Mouse (Mus musculus) stomach, embryonic 15.5 days (tissue): ENCODE data around the gene Lrrc45. TPM values are rescaled to one million over a fixed set of nuclear protein-coding genes. Genes with fewer than 3 reads are reported as not detected.
"Not testable (repeated sequence)": the region's sequence is repeated elsewhere in the genome, so short reads cannot be mapped to it uniquely, and the experiment has no call there.

Source experiments
- ATAC-seq: fragments of 200-750 bp; cut with Nextera tagmentation; 2 replicates; pipeline ENCODE4 v1.8.0; 2017; ENCODE audit warnings: low read depth, moderate number of reproducible peaks, moderate TSS enrichment; ENCODE audit not compliant: insufficient read depth, low FRiP score
- H3K27ac ChIP-seq: fragments of 300-500 bp; sonication (generic); 2 replicates; pipeline ENCODE4 v1.5.1; 2015; ENCODE audit warnings: mild to moderate bottlenecking, inconsistent platforms
- H3K27me3 ChIP-seq: fragments of 300-500 bp; sonication (generic); replicated peaks from 2 replicates; pipeline ENCODE4 v1.6.1; 2015; ENCODE audit warnings: inconsistent platforms
- H3K36me3 ChIP-seq: fragments of 300-500 bp; sonication (generic); 2 replicates; pipeline ENCODE4 v1.6.1; 2015; ENCODE audit warnings: inconsistent platforms
- H3K4me1 ChIP-seq: fragments of 300-500 bp; sonication (generic); 2 replicates; pipeline ENCODE4 v1.6.1; 2015; ENCODE audit warnings: inconsistent platforms
- H3K4me2 ChIP-seq: fragments of 300-500 bp; sonication (generic); 2 replicates; pipeline ENCODE4 v1.6.1; 2015; ENCODE audit warnings: mild to moderate bottlenecking, inconsistent platforms
- H3K4me3 ChIP-seq: fragments of 300-500 bp; sonication (generic); replicated peaks from 2 replicates; pipeline ENCODE4 v1.5.1; 2015; ENCODE audit warnings: inconsistent platforms
- H3K9ac ChIP-seq: fragments of 300-500 bp; sonication (generic); 2 replicates; pipeline ENCODE4 v1.6.1; 2015; ENCODE audit warnings: inconsistent platforms
- H3K9me3 ChIP-seq: fragments of 300-500 bp; sonication (generic); 2 replicates; pipeline ENCODE4 v1.6.1; 2016; ENCODE audit warnings: inconsistent platforms
- WGBS: fragments of 180-500 bp; shearing (Covaris S2); methylation state at CpG from one replicate; pipeline ENCODE4 v1.1.7; 2015; 5-methylcytosine and 5-hydroxymethylcytosine counted together
- polyA plus RNA-seq: library from polyadenylated mRNA; unstranded; fragments of >200 nt; fragmentation: Nextera tagmentation; extraction: Ambion mirVana; gene quantifications from 2 replicates; pipeline ENCODE4 v1.2.1, GENCODE M21; 2015

Gene Lrrc45
- 55.7 and 57.3 TPM in 2 replicates for polyA plus RNA-seq

DNA sequence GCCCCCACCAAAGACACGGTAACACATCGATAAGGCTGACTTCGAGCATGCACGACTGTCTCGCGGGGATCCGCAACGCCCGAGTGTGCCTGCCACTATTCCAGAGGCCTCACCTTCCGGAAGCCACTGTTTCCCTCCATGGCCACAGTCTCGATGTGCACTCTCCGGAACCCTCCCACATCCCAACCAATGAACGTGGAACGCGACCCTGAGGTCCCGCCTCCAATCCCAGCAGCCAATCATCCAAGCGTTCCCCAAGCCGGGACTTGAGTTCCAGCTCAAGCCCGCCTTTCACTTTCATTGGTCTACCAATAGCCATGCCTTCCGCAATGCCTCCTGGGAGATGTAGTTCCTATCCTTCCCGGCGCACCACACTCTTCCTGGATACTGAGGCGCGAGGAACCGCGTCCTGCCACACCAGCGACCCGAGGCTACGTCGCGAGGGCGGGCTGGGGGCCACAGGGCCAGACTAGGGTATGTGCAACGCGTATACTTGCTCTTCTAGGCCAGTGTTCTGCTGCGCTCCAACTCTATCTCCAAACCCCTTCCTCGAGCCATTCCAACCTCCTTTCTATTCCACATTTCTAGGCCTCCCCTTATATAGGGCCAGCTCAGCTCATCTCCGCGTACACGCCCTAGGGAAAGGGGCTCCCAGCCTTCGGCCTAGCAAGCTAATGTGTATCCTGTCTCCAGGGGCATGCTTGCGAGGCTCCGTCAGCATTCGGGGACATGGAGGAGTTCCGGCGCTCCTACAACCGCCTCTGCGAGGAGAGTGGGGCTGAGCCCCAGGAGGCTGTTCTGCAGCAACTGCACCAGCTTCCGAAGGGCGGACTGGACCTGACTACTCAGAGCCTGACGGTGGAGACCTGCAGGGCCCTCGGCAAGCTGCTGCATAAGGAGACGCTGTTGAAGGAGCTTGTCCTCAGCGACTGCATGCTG, at the start of gene Lrrc45, which contains the start of gene Cenpx:
Gene Lrrc45 (plus strand): TSS at position 346 of the 939 bp plus-strand sequence.
Gene Cenpx (minus strand): TSS at position 159 of the 939 bp plus-strand sequence.
- peaks cover 20% of the 10 kb centered on the region for H3K36me3 ChIP-seq
- ATAC-seq: peak; percentile 95
- peak within 1 kb of the TSS; percentile 67 for H3K4me3 ChIP-seq
- peak within 1 kb of the TSS; percentile 99 for H3K4me2 ChIP-seq
- no peaks in the 10 kb centered on the region for H3K27me3 ChIP-seq
- H3K4me1 ChIP-seq: peaks cover 26% of the 10 kb centered on the region
- H3K9me3 ChIP-seq: no peaks in the 10 kb centered on the region
- WGBS: 2% methylated on average over 53 of the region's 53 CpGs
- peak within 1 kb of the TSS; percentile 49 for H3K9ac ChIP-seq
- H3K27ac ChIP-seq: peak within 1 kb of the TSS; percentile 86

DNA sequence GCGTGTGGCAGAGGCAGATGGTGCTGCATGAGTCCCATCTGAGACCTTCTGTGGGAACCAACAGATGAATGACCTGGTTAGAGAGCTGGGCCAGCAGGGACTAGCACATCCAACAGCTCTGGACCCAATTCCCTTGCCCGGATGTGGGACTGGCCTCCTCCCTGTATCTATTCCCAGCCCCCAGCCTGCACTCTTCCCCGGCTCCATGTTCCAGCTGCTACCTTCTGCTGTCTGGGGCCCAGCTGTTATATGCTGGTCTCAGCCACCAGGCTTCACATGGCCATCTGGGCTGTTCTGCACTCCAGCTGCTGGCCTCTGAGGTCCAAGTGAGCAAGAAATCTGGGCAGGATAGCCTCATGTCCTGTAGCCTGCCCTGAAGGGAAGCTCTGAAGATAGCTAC, 48.3 kb upstream of the Lrrc45 start:
- H3K4me1 ChIP-seq: peaks cover 13% of the 10 kb centered on the region
- ATAC-seq: peak; percentile 36; the same call in 1 of the 2 replicates
- no peaks in the 10 kb centered on the region for H3K9me3 ChIP-seq
- WGBS: 67% methylated on average over 3 of the region's 3 CpGs
- H3K4me2 ChIP-seq: no peak overlapping the region
- no peaks in the 10 kb centered on the region for H3K36me3 ChIP-seq
- no peak overlapping the region for H3K9ac ChIP-seq
- H3K27me3 ChIP-seq: peaks cover 28% of the 10 kb centered on the region
- H3K27ac ChIP-seq: no peak overlapping the region
- H3K4me3 ChIP-seq: no peak overlapping the region

DNA sequence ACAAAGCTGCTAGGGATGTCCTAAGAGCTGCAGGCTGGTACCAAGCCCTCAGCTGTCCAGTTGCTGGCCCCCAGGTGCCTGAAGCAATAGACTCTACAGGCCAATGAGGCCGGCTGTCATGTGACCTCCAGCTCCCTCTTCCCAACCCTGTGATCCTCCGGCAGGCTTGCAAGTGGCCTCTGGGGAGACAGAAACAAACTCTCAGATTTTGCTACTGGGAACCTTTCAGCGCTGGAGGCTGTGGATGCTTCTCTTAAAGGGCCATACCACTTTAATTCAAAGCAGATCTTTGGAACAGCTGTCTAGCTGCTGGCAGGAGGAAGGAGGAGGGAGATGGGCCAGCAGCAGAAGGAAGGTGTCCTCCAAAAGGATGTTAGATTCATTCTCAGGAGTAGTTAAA, 47.1 kb upstream of the Lrrc45 start:
- Histone ChIP-seq H3K27ac (no peak overlapping the region), H3K36me3 (no peaks in the 10 kb centered on the region), H3K4me2 (no peak overlapping the region), H3K9ac (no peak overlapping the region), H3K27me3 (peaks cover 16% of the 10 kb centered on the region), H3K4me3 (no peak overlapping the region), H3K9me3 (no peaks in the 10 kb centered on the region), H3K4me1 (peaks cover 4% of the 10 kb centered on the region; the same call in 1 of the 2 replicates)
- WGBS: 18% methylated on average over 3 of the region's 3 CpGs
- ATAC-seq: no peak

DNA sequence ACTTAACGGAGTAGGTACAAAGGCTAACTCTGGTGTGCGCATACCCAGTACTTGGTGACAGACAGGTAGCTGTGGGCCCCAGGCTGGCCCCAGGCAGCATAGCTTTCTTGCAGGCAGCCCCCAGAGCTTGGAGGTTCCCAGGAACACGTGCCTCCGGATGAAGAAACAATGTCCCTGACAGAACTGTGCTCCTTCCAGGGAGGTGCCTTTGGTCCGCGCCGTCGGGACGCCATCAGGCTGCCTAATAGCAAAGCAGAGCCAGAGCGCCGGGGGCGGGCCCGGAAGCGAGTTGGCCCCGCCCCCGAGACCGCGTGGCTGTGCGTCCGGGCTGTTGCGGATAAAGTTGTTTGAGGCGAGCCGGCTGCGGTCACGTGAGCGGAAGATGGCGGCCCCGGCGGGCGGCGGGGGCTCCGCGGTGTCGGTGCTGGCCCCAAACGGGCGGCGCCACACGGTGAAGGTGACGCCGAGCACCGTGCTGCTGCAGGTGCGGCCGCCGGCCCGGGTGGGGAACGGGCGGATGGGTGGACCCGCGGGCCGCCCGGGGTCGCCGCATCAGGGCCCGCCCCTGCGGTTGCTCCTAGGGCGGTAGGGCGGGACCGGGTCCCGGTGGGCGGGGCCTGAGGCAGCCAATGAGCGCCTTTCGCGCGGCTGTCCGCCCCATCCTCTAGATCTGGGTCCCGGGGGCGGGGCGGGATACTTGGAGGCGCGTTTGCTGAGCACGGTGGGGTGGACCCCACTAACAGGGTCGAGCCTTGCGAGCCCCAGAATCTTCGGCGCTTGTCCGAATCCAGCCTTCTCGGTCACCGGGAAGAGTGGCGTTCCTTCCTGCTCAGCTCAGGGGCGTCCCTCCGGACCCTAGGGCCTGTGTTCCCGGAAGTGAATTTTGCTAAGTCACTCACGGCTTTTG, 40.8 kb upstream of the Lrrc45 start, which contains the start of gene Aspscr1:
Gene Aspscr1 (plus strand): TSS at position 287 of the 907 bp plus-strand sequence.
- H3K4me2 ChIP-seq: peak within 1 kb of the TSS; percentile 82
- ATAC-seq: peak; percentile 97
- peak within 1 kb of the TSS; percentile 90 for H3K27ac ChIP-seq
- 1% methylated on average over 83 of the region's 83 CpGs for WGBS
- H3K4me3 ChIP-seq: peak within 1 kb of the TSS; percentile 81
- peaks cover 8% of the 10 kb centered on the region; the same call in 1 of the 2 replicates for H3K36me3 ChIP-seq
- H3K9ac ChIP-seq: peak within 1 kb of the TSS; percentile 49
- peaks cover 9% of the 10 kb centered on the region; the same call in 1 of the 2 replicates for H3K4me1 ChIP-seq
- no peaks in the 10 kb centered on the region for H3K27me3 ChIP-seq
- H3K9me3 ChIP-seq: no peaks in the 10 kb centered on the region

DNA sequence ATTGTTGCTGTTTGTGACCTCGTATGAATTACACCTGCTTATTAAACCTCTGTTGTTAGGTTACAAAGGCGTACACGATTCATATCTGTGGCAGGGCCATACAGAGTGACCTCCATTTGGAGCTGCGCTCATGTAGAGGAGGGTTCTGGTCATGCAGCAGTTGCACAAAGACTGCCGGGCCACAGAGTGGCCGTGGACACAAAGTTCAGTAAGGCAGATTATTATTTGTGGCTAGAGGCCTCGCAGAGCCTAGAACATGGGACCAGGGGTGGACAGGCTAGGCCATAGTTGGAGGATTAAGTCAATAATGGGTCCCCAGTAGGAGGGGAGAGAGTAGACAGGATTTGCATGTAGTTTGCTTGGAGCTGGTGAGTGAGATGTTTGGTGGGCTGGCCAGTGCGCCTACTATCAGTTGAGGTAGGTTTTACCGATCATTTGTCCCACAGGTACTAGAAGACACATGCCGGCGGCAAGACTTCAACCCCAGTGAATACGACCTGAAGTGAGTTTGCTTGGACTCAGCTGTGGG, 40.1 kb upstream of the Lrrc45 start:
- Histone ChIP-seq H3K36me3 (peaks cover 14% of the 10 kb centered on the region; the same call in 1 of the 2 replicates), H3K27me3 (no peaks in the 10 kb centered on the region), H3K27ac (peak overlapping the region; percentile 90), H3K4me2 (peak overlapping the region; percentile 82), H3K9ac (peak overlapping the region; percentile 49), H3K9me3 (no peaks in the 10 kb centered on the region), H3K4me3 (peak overlapping the region; percentile 81), H3K4me1 (peaks cover 9% of the 10 kb centered on the region; the same call in 1 of the 2 replicates)
- ATAC-seq: peak; percentile 6; the same call in 1 of the 2 replicates
- 35% methylated on average over 12 of the region's 12 CpGs for WGBS

DNA sequence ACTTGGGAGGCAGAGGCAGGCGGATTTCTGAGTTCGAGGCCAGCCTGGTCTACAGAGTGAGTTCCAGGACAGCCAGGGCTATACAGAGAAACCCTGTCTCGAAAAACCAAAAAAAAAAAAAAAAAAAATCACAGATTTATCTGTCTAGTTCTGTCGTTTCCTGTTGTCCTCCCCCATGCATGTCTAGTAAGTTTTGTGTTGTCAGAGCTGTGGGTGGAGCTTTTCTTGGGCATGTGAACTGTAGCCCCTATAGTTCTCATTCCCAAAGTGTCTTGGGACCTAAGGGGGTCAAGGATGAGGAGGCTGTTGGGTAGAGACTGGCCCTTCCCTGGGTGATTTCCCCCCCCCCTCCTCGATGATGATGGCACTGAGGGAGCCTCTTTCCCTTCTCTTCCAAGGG, 37.9 kb upstream of the Lrrc45 start:
- 79% methylated on average over 5 of the region's 5 CpGs for WGBS

DNA sequence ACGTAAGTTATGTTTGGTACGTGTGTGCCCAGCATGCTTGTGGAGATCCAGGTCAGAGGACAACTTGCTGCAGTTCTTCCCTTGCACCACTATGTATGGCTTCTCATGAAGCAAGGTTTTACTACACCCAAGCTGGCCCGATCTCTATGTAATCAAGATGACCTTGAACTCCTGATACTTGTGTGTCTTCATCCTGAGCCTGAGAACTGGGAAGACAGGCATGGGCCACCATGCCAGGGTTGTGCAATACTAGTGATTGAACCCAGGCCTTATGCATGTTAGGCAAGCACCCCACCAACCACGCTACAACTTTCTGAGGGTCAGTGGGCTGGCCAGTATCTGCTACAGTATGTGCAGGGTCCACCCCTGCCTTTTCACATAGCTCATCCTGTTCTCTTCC, 36.8 kb upstream of the Lrrc45 start:
- Histone ChIP-seq H3K9me3 (no peaks in the 10 kb centered on the region), H3K4me3 (no peak overlapping the region), H3K27ac (no peak overlapping the region), H3K4me2 (no peak overlapping the region), H3K36me3 (peaks cover 19% of the 10 kb centered on the region), H3K27me3 (no peaks in the 10 kb centered on the region), H3K9ac (no peak overlapping the region), H3K4me1 (peaks cover 9% of the 10 kb centered on the region; the same call in 1 of the 2 replicates)
- WGBS: 83% methylated on average over 4 of the region's 4 CpGs
- no peak for ATAC-seq

More for the DNA sequence above, 37.9 kb upstream of the Lrrc45 start:
- not testable (repeated sequence) for H3K4me1 ChIP-seq, H3K4me3 ChIP-seq, H3K9ac ChIP-seq, H3K27me3 ChIP-seq, H3K27ac ChIP-seq, H3K4me2 ChIP-seq, ATAC-seq, H3K9me3 ChIP-seq
- H3K36me3 ChIP-seq: peaks cover 15% of the 10 kb centered on the region

DNA sequence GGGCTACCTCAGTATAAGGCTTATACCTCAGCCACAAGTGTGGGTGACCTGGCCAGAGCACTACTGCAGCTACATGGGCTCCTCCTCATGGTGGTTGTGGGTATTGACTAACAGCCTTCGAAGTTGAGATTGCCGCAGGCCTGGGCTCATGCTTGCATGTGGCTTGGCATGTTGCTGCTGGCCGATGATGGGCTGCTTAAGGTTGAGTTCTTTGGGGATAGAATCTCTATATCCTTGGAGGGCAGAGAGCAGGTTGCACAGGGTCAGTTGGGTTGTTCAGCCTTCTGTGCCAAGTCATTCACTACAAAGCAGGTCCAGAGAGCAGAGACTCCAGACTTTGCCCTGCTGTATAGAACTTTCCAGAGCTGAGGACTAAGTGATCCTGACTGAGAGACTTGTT, 33.8 kb upstream of the Lrrc45 start:
- no peak overlapping the region for H3K27ac ChIP-seq
- H3K36me3 ChIP-seq: peaks cover 27% of the 10 kb centered on the region
- no peak overlapping the region for H3K4me3 ChIP-seq
- no peaks in the 10 kb centered on the region for H3K9me3 ChIP-seq
- H3K4me2 ChIP-seq: no peak overlapping the region
- ATAC-seq: peak; percentile 21; the same call in 1 of the 2 replicates
- H3K27me3 ChIP-seq: no peaks in the 10 kb centered on the region
- H3K4me1 ChIP-seq: 0 out of 2 replicates have a peak, but pooled peaks cover 3% of the 10 kb centered on the region
- no peak overlapping the region for H3K9ac ChIP-seq
- 65% methylated on average over 3 of the region's 3 CpGs for WGBS

DNA sequence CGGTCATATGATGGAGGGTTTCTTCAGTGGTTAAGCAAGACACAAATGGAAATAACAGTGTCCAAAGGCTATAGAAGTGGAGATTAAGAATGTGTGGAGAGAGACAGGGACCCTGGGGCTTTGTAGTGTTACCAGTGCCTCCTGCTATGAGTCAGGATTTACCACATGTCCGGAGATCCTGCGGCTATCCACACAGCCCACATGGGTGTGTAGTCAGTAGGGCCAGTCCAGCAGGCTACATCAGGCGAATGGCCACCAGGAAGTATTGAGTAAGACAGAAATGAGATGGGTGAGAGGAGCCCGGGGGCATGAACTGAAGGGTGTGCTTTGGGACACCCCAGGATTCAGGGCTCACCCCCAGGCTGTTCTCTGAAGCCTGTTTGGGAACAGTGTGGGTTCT, 31.0 kb upstream of the Lrrc45 start:
- H3K4me3 ChIP-seq: no peak overlapping the region
- H3K27me3 ChIP-seq: no peaks in the 10 kb centered on the region
- 88% methylated on average over 5 of the region's 5 CpGs for WGBS
- peaks cover 12% of the 10 kb centered on the region; the same call in 1 of the 2 replicates for H3K4me1 ChIP-seq
- H3K36me3 ChIP-seq: peaks cover 24% of the 10 kb centered on the region
- H3K27ac ChIP-seq: no peak overlapping the region
- H3K9ac ChIP-seq: no peak overlapping the region
- H3K4me2 ChIP-seq: no peak overlapping the region
- no peak for ATAC-seq
- no peaks in the 10 kb centered on the region for H3K9me3 ChIP-seq

DNA sequence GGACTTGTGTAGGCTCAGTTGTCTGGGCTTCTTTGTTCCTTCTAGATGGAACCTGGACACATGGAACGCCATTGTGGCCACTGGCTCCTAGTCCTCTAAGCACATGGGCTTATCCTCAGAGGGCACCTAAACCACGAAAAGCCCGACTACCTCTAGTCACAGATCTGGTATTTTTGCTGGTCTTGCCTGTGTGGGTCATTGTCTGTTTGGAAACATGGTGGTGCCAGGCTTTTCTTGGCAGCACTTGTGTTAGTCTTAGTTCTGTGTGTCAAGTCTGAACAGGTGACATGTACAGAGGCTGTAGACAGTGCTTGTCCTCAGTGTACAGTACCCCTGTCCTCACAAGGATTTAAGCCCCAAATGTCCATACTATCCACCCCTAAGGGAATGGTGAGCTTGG, 30.2 kb upstream of the Lrrc45 start:
- peaks cover 24% of the 10 kb centered on the region for H3K36me3 ChIP-seq
- H3K27me3 ChIP-seq: no peaks in the 10 kb centered on the region
- peaks cover 12% of the 10 kb centered on the region; the same call in 1 of the 2 replicates for H3K4me1 ChIP-seq
- H3K9me3 ChIP-seq: no peaks in the 10 kb centered on the region
- no peak overlapping the region for H3K4me2 ChIP-seq
- WGBS: 87% methylated on average over 3 of the region's 3 CpGs
- H3K4me3 ChIP-seq: no peak overlapping the region
- no peak overlapping the region for H3K9ac ChIP-seq
- ATAC-seq: no peak
- no peak overlapping the region for H3K27ac ChIP-seq

DNA sequence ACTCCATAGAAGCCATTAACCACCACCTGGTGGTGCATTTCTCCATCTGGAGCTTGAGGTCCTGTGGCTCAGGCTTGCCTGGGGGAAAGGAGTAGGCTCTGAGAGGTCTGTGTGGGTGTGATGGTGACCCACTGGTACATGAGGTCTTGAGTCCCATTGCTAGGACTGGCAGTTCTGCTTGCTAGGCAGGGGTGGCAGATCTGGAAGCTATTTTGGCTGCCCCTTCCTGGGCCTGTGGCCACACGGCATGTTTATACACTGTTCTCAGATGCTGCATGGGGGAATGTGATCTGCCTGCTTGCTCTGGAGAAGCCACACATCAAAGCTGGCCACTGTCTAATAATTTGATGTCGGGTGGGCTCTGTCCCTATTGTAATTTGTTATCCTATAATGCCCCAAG, 29.6 kb upstream of the Lrrc45 start:
- Histone ChIP-seq H3K9me3 (no peaks in the 10 kb centered on the region), H3K36me3 (peaks cover 26% of the 10 kb centered on the region), H3K4me1 (peaks cover 12% of the 10 kb centered on the region; the same call in 1 of the 2 replicates), H3K27me3 (no peaks in the 10 kb centered on the region), H3K27ac (no peak overlapping the region), H3K4me2 (no peak overlapping the region), H3K4me3 (no peak overlapping the region), H3K9ac (no peak overlapping the region)
- no peak for ATAC-seq
- 76% methylated on average over 2 of the region's 2 CpGs for WGBS
